Mouse (Mus musculus) gastrocnemius, adult 2 months (tissue): ENCODE measurements around the gene Inafm1. TPM values are rescaled to one million over a fixed set of nuclear protein-coding genes. Genes with fewer than 3 reads are reported as not detected.
"Not testable (repeated sequence)": the region's sequence is repeated elsewhere in the genome, so short reads cannot be mapped to it uniquely, and the experiment has no call there.

ENCODE experiments used
- DNase-seq: peaks from one replicate; pipeline ENCODE4 v3.0.0; 2022
- H3K27ac ChIP-seq: fragments of 200-600 bp; 2 replicates; pipeline ENCODE4 v1.8.1; 2022; ENCODE audit warnings: mild to moderate bottlenecking
- H3K4me3 ChIP-seq: fragments of 200-600 bp; 2 replicates; pipeline ENCODE4 v1.8.1; 2022; ENCODE audit warnings: mild to moderate bottlenecking, moderate library complexity
- CTCF ChIP-seq: fragments of 200-600 bp; IDR thresholded peaks from 2 replicates; pipeline ENCODE4 v1.8.1; 2022; ENCODE audit warnings: antibody characterized with exemption, mild to moderate bottlenecking, moderate library complexity
- intact Hi-C: fragments of 180-260 bp; cut with DNase I; formaldehyde crosslinking; loops from one replicate; pipeline ENCODE4 v1.15.1; 2025
- total RNA-seq, 2 experiments: library from RNA; stranded (reverse); gene quantifications; 2 replicates each; pipeline ENCODE4 v1.2.3; 2021

Inafm1 gene
- total RNA-seq, 2 experiments from 2014 or later: 15.7 to 15.8 TPM

GRCm38 (mm10) chr7:16310521-16311452 is 37.4 kb upstream of the Inafm1 start:
- DNase-seq: peak; percentile 50
- peak overlapping the region; percentile 100 for H3K27ac ChIP-seq
- no peak for TF ChIP-seq CTCF
- intact Hi-C loops: no loop called here
- peak overlapping the region; percentile 84 for H3K4me3 ChIP-seq

- DNase-seq: peak; percentile 93
- intact Hi-C loops: no loop called here
- H3K27ac ChIP-seq: peak overlapping the region; percentile 95
- peak overlapping the region; percentile 84 for H3K4me3 ChIP-seq
- peak; percentile 79 for TF ChIP-seq CTCF
These were observed 36.7 kb upstream of the Inafm1 start for GRCm38 (mm10) chr7:16310020-16310520.

GRCm38 (mm10) chr7:16309318-16310019 is 36.1 kb upstream of the Inafm1 start:
- H3K27ac ChIP-seq: peak overlapping the region; percentile 95
- DNase-seq: peak; percentile 95
- intact Hi-C loops: no loop called here
- no peak for TF ChIP-seq CTCF
- H3K4me3 ChIP-seq: peak overlapping the region; percentile 84

GRCm38 (mm10) chr7:16308555-16309317 is 35.3 kb upstream of the Inafm1 start:
- no peak for TF ChIP-seq CTCF
- intact Hi-C loops: no loop called here
- H3K27ac ChIP-seq: peak overlapping the region; percentile 95
- no peak for DNase-seq
- peak overlapping the region; percentile 84 for H3K4me3 ChIP-seq

GRCm38 (mm10) chr7:16308093-16308492 is 34.7 kb upstream of the Inafm1 start, which contains the start of gene Bbc3:
Bbc3 (plus strand) TSS chr7:16308393.
- intact Hi-C loops, DNase-seq: not testable (repeated sequence)
- H3K27ac ChIP-seq: peak within 1 kb of the TSS; percentile 95
- H3K4me3 ChIP-seq: peak within 1 kb of the TSS; percentile 84

GRCm38 (mm10) chr7:16307141-16307540 is 33.7 kb upstream of the Inafm1 start:
- H3K4me3 ChIP-seq, intact Hi-C loops, H3K27ac ChIP-seq, DNase-seq: not testable (repeated sequence)

- intact Hi-C loops: loop anchor here (5.0 to 10.0 kb wide), 2 partner anchors 165 to 318 kb away; no protein-coding TSS in a partner anchor
- TF ChIP-seq CTCF: no peak
- peak overlapping the region; percentile 68 for H3K4me3 ChIP-seq
These were observed 26.1 kb upstream of the Inafm1 start for GRCm38 (mm10) chr7:16299419-16300035.

GRCm38 (mm10) chr7:16298927-16299326 is 25.5 kb upstream of the Inafm1 start:
- TF ChIP-seq CTCF: no peak
- Histone ChIP-seq H3K27ac (peak overlapping the region; percentile 24; the same call in 1 of the 2 replicates), H3K4me3 (no peak overlapping the region)
- intact Hi-C loops: loop anchor here (5.0 to 10.0 kb wide), 2 partner anchors 166 to 318 kb away; no protein-coding TSS in a partner anchor
- no peak for DNase-seq

More at GRCm38 (mm10) chr7:16299419-16300035, 26.1 kb upstream of the Inafm1 start:
- H3K27ac ChIP-seq: peak overlapping the region; percentile 24
- DNase-seq: peak; percentile 96

- no peak for TF ChIP-seq CTCF
- Histone ChIP-seq H3K4me3 (no peak overlapping the region), H3K27ac (peak overlapping the region; percentile 95)
- intact Hi-C loops: loop anchor here (5.0 to 10.0 kb wide), 2 partner anchors 167 to 320 kb away; no protein-coding TSS in a partner anchor
- no peak for DNase-seq
These were observed 24.2 kb upstream of the Inafm1 start for GRCm38 (mm10) chr7:16297616-16298015.

GRCm38 (mm10) chr7:16296766-16297390 is 23.5 kb upstream of the Inafm1 start:
- peak; percentile 38 for TF ChIP-seq CTCF
- Histone ChIP-seq H3K4me3 (peak overlapping the region; percentile 69), H3K27ac (peak overlapping the region; percentile 95)
- intact Hi-C loops: loop anchor here (5.0 to 10.0 kb wide), 2 partner anchors 168 to 320 kb away; no protein-coding TSS in a partner anchor
- peak; percentile 93 for DNase-seq

GRCm38 (mm10) chr7:16296146-16296545 is 22.7 kb upstream of the Inafm1 start:
- H3K4me3 ChIP-seq: peak overlapping the region; percentile 69; the same call in 1 of the 2 replicates
- no peak for TF ChIP-seq CTCF
- intact Hi-C loops: loop anchor here (5.0 to 10.0 kb wide), 2 partner anchors 169 to 321 kb away; no protein-coding TSS in a partner anchor
- DNase-seq: no peak
- H3K27ac ChIP-seq: peak overlapping the region; percentile 95
